Mouse (Mus musculus) cerebellum, postnatal 25 days (tissue): ENCODE data around the gene Sertad4.

Experiments
- DNase-seq, 2 experiments: peaks; one replicate each; pipeline ENCODE4 v3.0.0; 2021; ENCODE audit warnings: mixed read lengths in 2 of 2

The Sertad4 gene

DNA sequence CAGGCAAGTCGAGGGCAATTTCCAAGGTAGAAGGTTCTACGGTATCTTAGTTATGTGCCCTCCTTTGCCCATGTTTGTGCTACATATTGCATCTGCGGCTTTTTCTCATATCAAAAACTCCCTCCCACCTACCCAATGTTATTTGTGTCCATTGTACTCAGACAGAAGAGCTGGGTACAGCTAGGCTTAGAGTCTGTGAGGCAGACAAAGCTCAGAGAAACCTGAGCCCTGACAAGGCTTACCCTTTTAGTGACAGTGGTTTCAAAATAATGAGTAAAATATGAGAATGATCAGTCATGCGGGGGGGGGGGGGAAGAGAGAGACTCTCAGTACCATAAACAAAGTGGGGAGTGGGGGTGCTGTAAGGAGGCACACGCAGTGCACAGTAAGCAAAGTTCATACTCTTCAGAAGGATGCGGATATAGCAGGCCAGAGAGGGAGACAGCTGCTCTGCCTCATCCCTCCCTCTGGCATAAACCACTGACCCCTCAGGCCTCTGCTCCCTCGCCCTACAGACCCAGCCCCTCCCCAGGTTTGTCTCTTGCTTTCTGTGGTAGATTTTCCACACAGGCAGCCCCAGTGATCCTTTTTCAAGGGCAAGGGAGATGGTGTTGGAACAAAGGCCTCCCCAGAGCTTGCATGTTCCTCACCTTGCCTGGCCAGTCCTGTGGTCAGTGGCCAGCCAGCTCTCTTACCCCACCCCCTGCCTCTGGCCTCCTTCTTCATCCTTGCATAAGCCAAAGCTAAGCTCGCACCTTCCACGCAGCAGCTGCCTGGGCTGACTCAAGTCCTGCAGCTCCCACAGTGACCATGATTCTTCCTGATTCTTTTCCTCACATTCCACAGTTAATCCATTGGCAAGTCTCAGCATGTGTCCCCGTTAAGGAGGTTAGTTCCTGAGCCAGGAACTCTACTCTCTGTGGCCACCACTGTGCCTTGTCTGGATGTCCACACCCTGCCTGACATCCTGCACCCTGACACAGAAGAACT, 49.1 kb downstream of the Sertad4 start:
- DNase-seq: no peak

DNA sequence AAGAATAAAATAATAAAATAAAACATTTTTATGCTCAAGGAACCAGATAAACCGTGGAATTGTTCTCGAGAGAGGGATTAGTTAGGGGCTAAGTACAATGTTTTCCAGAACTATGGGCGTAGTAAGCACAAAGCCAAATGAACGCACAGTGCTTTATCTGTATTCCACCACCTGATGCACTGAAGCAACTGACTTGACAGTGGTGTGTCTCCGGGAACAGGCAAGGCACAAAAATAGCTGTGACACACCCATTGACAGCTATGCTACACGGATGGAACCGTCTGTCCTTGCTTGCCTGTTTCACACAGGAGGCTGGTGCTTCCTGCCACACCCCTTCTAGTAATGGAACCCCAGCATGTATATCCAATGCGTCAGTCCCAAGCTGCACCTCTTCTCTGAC, 55.2 kb downstream of the Sertad4 start:
- DNase-seq: no peak

- no peak for DNase-seq
These were observed 56.2 kb downstream of the Sertad4 start for GRCm38 (mm10) chr1:192799165-192799991.

- DNase-seq: no peak
These were observed 57.1 kb downstream of the Sertad4 start for GRCm38 (mm10) chr1:192798212-192799164.

- DNase-seq: no peak
These were observed 58.6 kb downstream of the Sertad4 start for GRCm38 (mm10) chr1:192797011-192797274.

GRCm38 (mm10) chr1:192796201-192797010, 59.1 kb downstream of the Sertad4 start:
- no peak for DNase-seq

DNA sequence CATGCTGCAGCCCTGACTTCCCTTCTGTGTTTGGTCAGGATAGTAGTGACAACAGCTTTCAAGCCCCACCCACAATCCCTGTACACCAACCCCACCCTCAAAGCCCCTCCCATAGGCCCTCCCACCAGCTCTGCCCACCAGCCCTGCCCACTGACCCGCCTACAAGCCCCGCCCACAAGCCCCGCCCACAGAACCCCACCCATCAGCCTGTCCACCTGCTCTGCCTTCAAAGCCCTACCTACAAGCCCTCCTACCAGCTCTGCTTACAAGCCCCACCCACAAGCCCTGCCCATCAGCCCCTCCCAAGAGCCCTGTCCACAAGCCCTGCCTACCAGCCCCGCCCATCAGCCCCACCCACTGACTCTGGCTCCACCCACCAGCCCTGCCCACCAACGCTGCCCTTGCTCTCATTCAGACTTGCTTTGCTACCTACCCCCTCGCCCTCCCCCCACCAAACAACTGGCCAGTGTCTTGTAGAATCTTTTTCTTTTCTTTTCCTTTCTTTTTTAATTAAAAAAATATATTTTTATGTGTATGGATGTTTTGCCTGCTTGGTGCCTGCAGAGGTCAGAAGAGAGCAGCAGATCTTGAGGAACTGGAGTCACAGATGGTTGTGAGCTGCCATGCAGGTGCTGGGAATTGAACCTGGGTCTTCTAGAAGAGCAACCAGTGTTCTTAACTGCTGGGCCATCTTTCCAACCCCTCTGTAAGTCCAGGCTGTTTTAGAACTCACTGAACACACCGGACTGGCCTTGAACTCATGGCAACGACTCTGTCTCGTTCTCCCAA, 60.4 kb downstream of the Sertad4 start:
- no peak for DNase-seq
